Mouse (Mus musculus): Measurements from ENCODE around the gene BC051142. TPM values are rescaled to one million over a fixed set of nuclear protein-coding genes. Genes with fewer than 3 reads are reported as not detected.
"Not testable (repeated sequence)": the region's sequence is repeated elsewhere in the genome, so short reads cannot be mapped to it uniquely, and the experiment has no call there.

The BC051142 gene
- polyA plus RNA-seq, 1 experiment from 2014 or later: 0.15 TPM

- not testable (repeated sequence) for H3K27me3 ChIP-seq (ENCODE audit: insufficient read depth, poor library complexity, severe bottlenecking); H3K36me3 ChIP-seq; H3K4me1 ChIP-seq; DNase-seq (ENCODE audit: low spot score); H3K4me3 ChIP-seq; H3K9me3 ChIP-seq; H3K27ac ChIP-seq
- 72% methylated on average over 5 of the region's 5 CpGs for WGBS
Measured at GRCm38 (mm10) chr17:34477238-34478013, 78.8 kb downstream of the BC051142 start, which contains the start of gene Btnl4. TSS of gene Btnl4 (minus strand) at chr17:34477318.

GRCm38 (mm10) chr17:34492796-34493195 is 94.2 kb downstream of the BC051142 start:
- Histone ChIP-seq H3K9me3 (no peaks in the 10 kb centered on the region), H3K4me1 (no peaks in the 10 kb centered on the region), H3K36me3 (no peaks in the 10 kb centered on the region)

GRCm38 (mm10) chr17:34495156-34495555 is 96.5 kb downstream of the BC051142 start:
- WGBS: 74% methylated on average over 2 of the region's 2 CpGs
- not testable (repeated sequence) for H3K36me3 ChIP-seq
- DNase-seq (ENCODE audit: low spot score): peak; percentile 54

More at GRCm38 (mm10) chr17:34492796-34493195, 94.2 kb downstream of the BC051142 start:
- no peak overlapping the region for H3K27ac ChIP-seq
- H3K4me3 ChIP-seq: no peak overlapping the region
- peak; percentile 52 for DNase-seq (ENCODE audit: low spot score)
- H3K27me3 ChIP-seq (ENCODE audit: insufficient read depth, poor library complexity, severe bottlenecking): no peaks in the 10 kb centered on the region

GRCm38 (mm10) chr17:34496539-34496938 is 97.9 kb downstream of the BC051142 start:
- DNase-seq (ENCODE audit: low spot score): peak; percentile 47
- Histone ChIP-seq H3K36me3 (no peaks in the 10 kb centered on the region), H3K9me3 (no peaks in the 10 kb centered on the region), H3K4me1 (no peaks in the 10 kb centered on the region), H3K4me3 (no peak overlapping the region), H3K27me3 (ENCODE audit: insufficient read depth, poor library complexity, severe bottlenecking) (no peaks in the 10 kb centered on the region), H3K27ac (no peak overlapping the region)
- WGBS: 51% methylated on average over 2 of the region's 2 CpGs

More at GRCm38 (mm10) chr17:34495156-34495555, 96.5 kb downstream of the BC051142 start:
- not testable (repeated sequence) for H3K9me3 ChIP-seq; H3K4me1 ChIP-seq; H3K27ac ChIP-seq; H3K27me3 ChIP-seq (ENCODE audit: insufficient read depth, poor library complexity, severe bottlenecking); H3K4me3 ChIP-seq

GRCm38 (mm10) chr17:34497319-34497718 is 98.7 kb downstream of the BC051142 start:
- not testable (repeated sequence) for H3K27me3 ChIP-seq (ENCODE audit: insufficient read depth, poor library complexity, severe bottlenecking); H3K27ac ChIP-seq; H3K9me3 ChIP-seq; DNase-seq (ENCODE audit: low spot score); H3K4me1 ChIP-seq; H3K36me3 ChIP-seq; H3K4me3 ChIP-seq
- 84% methylated on average over 3 of the region's 3 CpGs for WGBS

- not testable (repeated sequence) for H3K27me3 ChIP-seq (ENCODE audit: insufficient read depth, poor library complexity, severe bottlenecking); H3K4me1 ChIP-seq; H3K9me3 ChIP-seq; H3K4me3 ChIP-seq; H3K27ac ChIP-seq; H3K36me3 ChIP-seq
- WGBS: 55% methylated on average over 4 of the region's 4 CpGs
- peak; percentile 13 for DNase-seq (ENCODE audit: low spot score)
Measured at GRCm38 (mm10) chr17:34497726-34498125, 99.1 kb downstream of the BC051142 start.

GRCm38 (mm10) chr17:34507591-34507990 is 109.0 kb downstream of the BC051142 start:
- Histone ChIP-seq H3K4me3 (no peak overlapping the region), H3K9me3 (no peaks in the 10 kb centered on the region)

More at GRCm38 (mm10) chr17:34507591-34507990, 109.0 kb downstream of the BC051142 start:
- H3K36me3 ChIP-seq: no peaks in the 10 kb centered on the region
- peak; percentile 22 for DNase-seq (ENCODE audit: low spot score)
- H3K27ac ChIP-seq: no peak overlapping the region
- H3K4me1 ChIP-seq: no peaks in the 10 kb centered on the region
- no peaks in the 10 kb centered on the region for H3K27me3 ChIP-seq (ENCODE audit: insufficient read depth, poor library complexity, severe bottlenecking)

Other genes with a start within 250 kb of the BC051142 start
- 0.23 and 0.29 TPM in 2 replicates for gene H2-DMb1, start 245.7 kb upstream of the BC051142 start, polyA plus RNA-seq (2016; fragmentation: Nextera tagmentation; extraction: Ambion mirVana)
- 0.84 and 1.2 TPM in 2 replicates for gene Tap1, start 211.3 kb upstream of the BC051142 start, polyA plus RNA-seq (2016; fragmentation: Nextera tagmentation; extraction: Ambion mirVana)
- gene Psmb9, start 211.1 kb upstream of the BC051142 start, polyA plus RNA-seq (2016; fragmentation: Nextera tagmentation; extraction: Ambion mirVana): 0.41 and 0.60 TPM in 2 replicates
- 0.86 and 0.87 TPM in 2 replicates for gene Psmb8, start 201.1 kb upstream of the BC051142 start, polyA plus RNA-seq (2016; fragmentation: Nextera tagmentation; extraction: Ambion mirVana)
- gene Tap2, start 195.3 kb upstream of the BC051142 start, polyA plus RNA-seq (2016; fragmentation: Nextera tagmentation; extraction: Ambion mirVana): 0.48 and 0.51 TPM in 2 replicates
- gene H2-Ob, start 159.9 kb upstream of the BC051142 start, polyA plus RNA-seq (2016; fragmentation: Nextera tagmentation; extraction: Ambion mirVana): not detected in 2 replicates
- gene H2-Ab1, start 141.1 kb upstream of the BC051142 start, polyA plus RNA-seq (2016; fragmentation: Nextera tagmentation; extraction: Ambion mirVana): 13.2 and 14.6 TPM in 2 replicates
- 0.11 TPM in 1 of 2 replicates, not detected in the other for gene H2-Aa, start 111.0 kb upstream of the BC051142 start, polyA plus RNA-seq (2016; fragmentation: Nextera tagmentation; extraction: Ambion mirVana)
- gene H2-Eb1, start 93.0 kb upstream of the BC051142 start, polyA plus RNA-seq (2016; fragmentation: Nextera tagmentation; extraction: Ambion mirVana): 1.4 TPM in 2 replicates
- not detected in 2 replicates for gene H2-Eb2, start 73.2 kb upstream of the BC051142 start, polyA plus RNA-seq (2016; fragmentation: Nextera tagmentation; extraction: Ambion mirVana)
- gene Btnl2, start 44.0 kb upstream of the BC051142 start, polyA plus RNA-seq (2016; fragmentation: Nextera tagmentation; extraction: Ambion mirVana): 0.05 TPM in 1 of 2 replicates, not detected in the other
- gene Btnl1, start 21.7 kb upstream of the BC051142 start, polyA plus RNA-seq (2016; fragmentation: Nextera tagmentation; extraction: Ambion mirVana): not detected in 2 replicates
- not detected in 2 replicates for gene Btnl4, start 78.5 kb downstream of the BC051142 start, polyA plus RNA-seq (2016; fragmentation: Nextera tagmentation; extraction: Ambion mirVana)
- not detected in 2 replicates for gene Btnl6, start 118.5 kb downstream of the BC051142 start, polyA plus RNA-seq (2016; fragmentation: Nextera tagmentation; extraction: Ambion mirVana)
- 6.4 and 8.4 TPM in 2 replicates for gene Notch4, start 165.4 kb downstream of the BC051142 start, polyA plus RNA-seq (2016; fragmentation: Nextera tagmentation; extraction: Ambion mirVana)
- gene Gpsm3, start 191.0 kb downstream of the BC051142 start, polyA plus RNA-seq (2016; fragmentation: Nextera tagmentation; extraction: Ambion mirVana): 6.8 and 11.0 TPM in 2 replicates
- 10.2 and 16.6 TPM in 2 replicates for gene Pbx2, start 192.4 kb downstream of the BC051142 start, polyA plus RNA-seq (2016; fragmentation: Nextera tagmentation; extraction: Ambion mirVana)
- gene Ager, start 199.0 kb downstream of the BC051142 start, polyA plus RNA-seq (2016; fragmentation: Nextera tagmentation; extraction: Ambion mirVana): 5.3 and 5.6 TPM in 2 replicates
- 139 and 157 TPM in 2 replicates for gene Rnf5, start 204.9 kb downstream of the BC051142 start, polyA plus RNA-seq (2016; fragmentation: Nextera tagmentation; extraction: Ambion mirVana)
- 44.8 and 57.8 TPM in 2 replicates for gene Agpat1, start 205.4 kb downstream of the BC051142 start, polyA plus RNA-seq (2016; fragmentation: Nextera tagmentation; extraction: Ambion mirVana)
- gene Egfl8, start 217.2 kb downstream of the BC051142 start, polyA plus RNA-seq (2016; fragmentation: Nextera tagmentation; extraction: Ambion mirVana): 0.49 and 1.7 TPM in 2 replicates
- gene Ppt2, start 229.7 kb downstream of the BC051142 start, polyA plus RNA-seq (2016; fragmentation: Nextera tagmentation; extraction: Ambion mirVana): 24.3 and 27.5 TPM in 2 replicates
- gene Prrt1, start 230.7 kb downstream of the BC051142 start, polyA plus RNA-seq (2016; fragmentation: Nextera tagmentation; extraction: Ambion mirVana): 0.11 TPM in 1 of 2 replicates, not detected in the other
- 12.6 TPM in 2 replicates for gene Fkbpl, start 245.9 kb downstream of the BC051142 start, polyA plus RNA-seq (2016; fragmentation: Nextera tagmentation; extraction: Ambion mirVana)
- 74.0 and 76.8 TPM in 2 replicates for gene Atf6b, start 248.3 kb downstream of the BC051142 start, polyA plus RNA-seq (2016; fragmentation: Nextera tagmentation; extraction: Ambion mirVana)